Mouse (Mus musculus) spleen, adult 18-20 months (tissue): ENCODE measurements around the gene Pou6f1.
A peak's percentile ranks its signal among the peaks of the same experiment; 100 is the strongest.
"Not testable (repeated sequence)": the region's sequence is repeated elsewhere in the genome, so short reads cannot be mapped to it uniquely, and the experiment has no call there.

Source experiments
- DNase-seq, 2 experiments: peaks; one replicate each; pipeline ENCODE4 v3.0.0; 2022; ENCODE audit warnings: mixed read lengths in 2 of 2

The Pou6f1 gene

GRCm38 (mm10) chr15:100599276-100600046 lies at the start of gene Pou6f1:
Gene Pou6f1, minus strand, starts transcription at chr15:100599984.
- DNase-seq = peak; percentile 33 to 57

- no peak for DNase-seq
Measured at GRCm38 (mm10) chr15:100646161-100646560, 46.4 kb upstream of the Pou6f1 start.

GRCm38 (mm10) chr15:100642451-100642850 lies 42.7 kb upstream of the Pou6f1 start:
- no peak for DNase-seq

GRCm38 (mm10) chr15:100641226-100641810 lies 41.5 kb upstream of the Pou6f1 start:
- no peak for DNase-seq

GRCm38 (mm10) chr15:100639972-100640750 lies 40.4 kb upstream of the Pou6f1 start:
- no peak for DNase-seq

- DNase-seq = peak; percentile 35 to 56
Measured at GRCm38 (mm10) chr15:100637661-100638060, 37.9 kb upstream of the Pou6f1 start.

- DNase-seq = peak; percentile 52 to 55
Measured at GRCm38 (mm10) chr15:100636700-100637501, 37.1 kb upstream of the Pou6f1 start, which contains the start of gene Smagp. Gene Smagp, minus strand, starts transcription at chr15:100636940.

GRCm38 (mm10) chr15:100635851-100636645 lies 36.3 kb upstream of the Pou6f1 start:
- no peak for DNase-seq

GRCm38 (mm10) chr15:100635239-100635638 lies 35.5 kb upstream of the Pou6f1 start:
- no peak for DNase-seq

GRCm38 (mm10) chr15:100633341-100633740 lies 33.6 kb upstream of the Pou6f1 start:
- no peak for DNase-seq

GRCm38 (mm10) chr15:100632323-100632722 lies 32.5 kb upstream of the Pou6f1 start:
- no peak for DNase-seq

- no peak for DNase-seq
Measured at GRCm38 (mm10) chr15:100631454-100632170, 31.8 kb upstream of the Pou6f1 start.

GRCm38 (mm10) chr15:100630126-100630525 lies 30.3 kb upstream of the Pou6f1 start:
- DNase-seq = no peak

GRCm38 (mm10) chr15:100628797-100629196 lies 29.0 kb upstream of the Pou6f1 start:
- DNase-seq = no peak

GRCm38 (mm10) chr15:100627774-100628370 lies 28.1 kb upstream of the Pou6f1 start:
- DNase-seq = no peak

GRCm38 (mm10) chr15:100627287-100627686 lies 27.5 kb upstream of the Pou6f1 start:
- no peak for DNase-seq

GRCm38 (mm10) chr15:100624435-100624834 lies 24.7 kb upstream of the Pou6f1 start:
- no peak for DNase-seq

GRCm38 (mm10) chr15:100623754-100624153 lies 24.0 kb upstream of the Pou6f1 start:
- DNase-seq = no peak

- DNase-seq = no peak
Measured at GRCm38 (mm10) chr15:100622164-100622563, 22.4 kb upstream of the Pou6f1 start.

GRCm38 (mm10) chr15:100621671-100622070 lies 21.9 kb upstream of the Pou6f1 start:
- DNase-seq = not testable (repeated sequence)

GRCm38 (mm10) chr15:100619200-100619599 lies 19.4 kb upstream of the Pou6f1 start:
- no peak for DNase-seq
